Mouse (Mus musculus) olfactory bulb, adult 2 months (tissue): Measurements from ENCODE around the gene Atp10a.

ENCODE experiments used
- CTCF ChIP-seq: fragments of 200-500 bp; IDR thresholded peaks from 2 replicates; pipeline ENCODE4 v1.5.1; 2012; ENCODE audit warnings: low read depth, mild to moderate bottlenecking, low read length, moderate library complexity; ENCODE audit not compliant: insufficient read depth
- POLR2A ChIP-seq: fragments of 200-500 bp; IDR thresholded peaks from 2 replicates; pipeline ENCODE4 v1.6.1; 2012; ENCODE audit warnings: mild to moderate bottlenecking, low read depth, low read length, moderate library complexity; ENCODE audit not compliant: insufficient read depth

DNA sequence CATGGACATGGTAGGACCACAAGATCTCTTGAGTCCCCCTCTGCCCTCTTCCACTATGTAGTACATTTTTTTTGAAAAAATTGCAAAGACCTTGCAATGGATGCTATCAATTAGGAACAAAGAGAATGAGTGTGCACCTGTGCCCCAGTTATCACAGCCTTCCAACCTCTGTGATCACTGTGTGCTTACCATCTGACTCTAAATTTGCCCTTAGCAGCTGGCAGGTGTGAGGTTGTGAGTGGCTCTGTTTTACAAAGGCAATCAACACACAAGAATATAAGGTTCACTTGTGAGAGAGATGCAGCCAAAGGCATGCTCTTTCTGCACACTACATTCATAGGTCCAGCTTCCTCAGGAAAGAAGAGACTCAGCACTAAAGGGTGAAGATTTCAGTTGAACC lies 99.1 kb downstream of the Atp10a start:
- no peak for TF ChIP-seq POLR2A
- TF ChIP-seq CTCF: no peak
